Mouse (Mus musculus): ENCODE measurements around the gene Il1rn.

Il1rn gene

DNA sequence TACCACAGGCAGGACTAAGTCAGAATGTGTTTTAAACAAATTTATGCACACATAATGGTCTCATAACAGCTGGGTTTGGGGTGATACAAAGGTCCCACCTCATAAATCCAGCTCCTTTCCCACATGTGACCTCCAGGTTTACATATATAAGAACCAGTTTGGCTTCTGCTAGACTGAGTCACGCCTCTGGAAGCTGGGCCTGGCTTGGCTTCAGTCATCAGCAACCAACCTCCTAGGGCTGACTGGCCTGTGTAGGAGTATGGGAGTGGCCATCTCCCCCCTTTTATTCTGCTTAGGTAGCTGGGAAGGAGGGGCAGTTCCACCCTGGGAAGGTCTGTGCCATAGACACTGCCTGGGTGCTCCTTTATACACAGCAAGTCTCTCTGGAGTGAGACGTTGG, at the start of gene Il1rn:
Il1rn (plus strand) TSS at position 309 of the 400 bp plus-strand sequence.
- no peak for DNase-seq (ENCODE audit: low spot score)

DNA sequence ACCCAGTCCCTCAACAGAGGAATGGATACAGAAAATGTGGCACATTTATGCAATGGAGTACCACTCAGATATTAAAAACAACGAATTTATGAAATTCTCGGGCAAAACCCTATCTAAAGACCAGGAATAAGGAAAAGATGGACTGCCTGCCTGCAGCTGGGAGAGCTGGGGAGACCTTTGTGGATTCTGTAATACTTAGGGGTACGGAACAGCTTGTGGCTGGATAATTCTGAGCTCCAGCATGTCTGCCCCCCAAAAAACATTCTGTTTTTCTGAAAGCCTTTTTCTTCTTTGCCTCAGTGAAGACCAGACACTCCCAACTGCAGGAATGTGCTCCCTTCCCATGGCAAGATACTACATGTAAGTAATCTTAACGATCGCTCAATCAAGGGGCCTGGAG, 45.8 kb upstream of the Il1rn start, which contains the start of gene Il1f10:
Il1f10 (plus strand) TSS at position 301 of the 400 bp plus-strand sequence.
- DNase-seq (ENCODE audit: low spot score), result no peak

DNA sequence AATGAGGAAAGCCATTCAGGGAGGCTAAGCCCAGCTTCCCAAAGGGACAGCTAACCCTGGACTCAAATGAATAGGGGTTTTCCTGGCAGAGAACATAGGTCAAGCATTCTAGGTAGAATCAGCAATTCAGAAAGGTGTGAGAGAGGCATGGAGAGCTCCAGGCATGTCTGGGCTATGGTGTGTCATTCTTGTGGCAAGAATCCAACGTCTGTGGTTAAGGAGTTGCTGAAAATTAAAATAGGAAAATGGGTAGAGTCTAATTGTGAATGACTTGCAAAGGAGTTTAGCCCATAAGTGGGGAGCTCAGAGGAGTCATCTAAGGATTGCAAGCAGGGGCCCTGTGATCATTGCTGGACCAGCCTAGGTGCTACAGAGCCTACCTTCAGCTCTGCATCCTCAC, 42.0 kb upstream of the Il1rn start:
- DNase-seq (ENCODE audit: low spot score), result no peak

DNA sequence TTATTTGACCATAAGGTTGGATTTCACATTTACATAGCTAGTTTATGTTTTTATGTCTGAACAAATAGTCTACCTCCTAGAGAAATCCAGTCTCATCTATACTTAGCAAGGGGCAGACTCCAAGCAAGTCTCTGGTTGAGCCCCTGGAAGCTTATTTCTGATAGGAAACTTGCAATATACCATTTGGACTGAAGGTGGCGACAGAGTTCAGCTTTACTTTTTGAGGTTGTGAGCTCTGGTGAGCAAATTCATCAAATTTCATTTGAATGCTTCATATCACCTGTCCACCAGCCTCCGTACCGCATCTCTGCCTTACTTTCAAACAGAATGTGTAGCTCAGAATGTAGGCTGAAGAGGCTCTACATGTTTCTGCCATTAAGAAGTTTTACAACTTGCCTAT, 39.8 kb upstream of the Il1rn start:
- DNase-seq (ENCODE audit: low spot score), result peak; percentile 77

DNA sequence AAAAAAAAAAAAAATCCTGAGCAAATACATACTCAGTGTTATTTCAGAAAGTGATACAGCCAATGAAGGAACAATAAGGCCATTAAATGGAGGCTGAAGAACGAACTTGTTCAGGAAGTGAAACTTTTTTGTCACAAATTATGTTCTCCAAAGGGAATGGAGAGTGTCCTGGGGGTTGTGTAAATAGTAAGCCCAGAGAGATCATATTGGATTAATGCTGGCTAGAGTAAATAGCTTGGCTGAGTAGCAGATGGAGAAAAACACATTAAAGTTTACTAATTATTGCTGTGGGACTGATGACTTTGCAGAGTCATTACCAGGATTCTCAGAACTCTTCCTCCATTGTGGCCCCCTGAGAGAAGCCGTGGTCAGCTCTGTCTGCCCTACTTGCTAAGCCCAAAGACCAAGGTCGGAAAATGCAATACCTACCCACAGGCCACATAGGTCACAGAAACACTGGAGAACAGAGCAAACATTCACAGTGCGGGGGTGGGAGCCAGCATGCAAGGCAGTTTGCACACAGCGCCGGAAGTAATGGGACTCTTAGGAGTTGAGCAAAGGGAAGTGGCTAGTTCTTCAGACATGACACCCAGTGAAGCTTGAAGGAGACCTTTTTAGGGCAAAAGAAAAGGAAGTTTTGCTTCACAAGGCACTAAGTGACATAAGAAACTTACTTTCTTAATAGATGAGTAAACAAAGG, 25.2 kb upstream of the Il1rn start:
- no peak for DNase-seq (ENCODE audit: low spot score)

DNA sequence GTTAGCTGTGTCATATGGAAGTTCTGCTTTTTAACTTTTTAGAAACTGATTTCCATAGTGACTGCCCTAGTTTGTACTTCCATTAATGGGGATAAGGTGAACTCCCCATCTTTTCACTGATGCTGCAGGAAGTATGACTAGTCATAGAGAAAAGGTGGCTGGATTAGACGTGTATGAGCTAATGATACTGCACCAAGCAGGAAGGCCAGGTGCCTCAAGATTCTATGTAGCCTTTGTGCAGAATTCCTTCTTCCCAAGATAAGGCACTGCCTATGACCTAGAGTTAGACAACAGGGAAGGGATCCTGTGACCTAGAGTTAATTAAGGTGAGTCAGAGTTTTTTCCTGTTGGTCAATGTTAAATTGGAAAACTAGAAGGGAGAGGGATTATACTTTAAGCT, 19.7 kb upstream of the Il1rn start:
- DNase-seq (ENCODE audit: low spot score), result no peak

DNA sequence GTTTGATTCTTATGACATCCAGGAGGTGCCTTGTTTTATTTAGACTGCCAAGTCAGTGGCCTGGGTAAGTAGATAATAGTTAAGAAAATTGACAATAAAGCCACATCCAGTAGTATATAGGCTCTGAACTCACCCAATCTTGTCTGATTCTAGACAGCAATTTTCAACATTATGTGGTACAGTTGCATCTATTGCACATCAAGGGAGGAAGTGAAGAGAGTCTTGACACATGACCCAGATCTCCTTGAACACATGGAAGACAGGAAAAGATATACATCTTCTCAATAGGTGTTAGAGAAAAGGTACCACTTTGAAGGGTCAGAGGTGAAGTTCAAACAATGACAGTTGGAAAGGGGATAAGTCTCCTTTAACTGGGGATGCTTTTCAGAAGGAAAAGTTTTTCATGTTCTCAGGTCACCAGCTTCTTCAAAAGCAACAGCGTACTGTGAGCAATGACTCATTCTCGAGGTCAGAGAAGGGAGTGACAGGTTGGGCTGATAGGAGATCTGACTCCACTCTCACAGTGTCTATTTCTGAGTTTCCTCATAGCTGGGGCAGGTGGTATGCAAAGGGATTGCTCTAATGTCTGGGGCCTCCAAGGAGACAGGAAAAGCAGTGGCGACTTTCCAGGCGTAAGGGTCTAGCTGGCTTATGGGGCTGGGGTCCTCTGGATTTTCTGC, 18.6 kb upstream of the Il1rn start:
- no peak for DNase-seq (ENCODE audit: low spot score)

DNA sequence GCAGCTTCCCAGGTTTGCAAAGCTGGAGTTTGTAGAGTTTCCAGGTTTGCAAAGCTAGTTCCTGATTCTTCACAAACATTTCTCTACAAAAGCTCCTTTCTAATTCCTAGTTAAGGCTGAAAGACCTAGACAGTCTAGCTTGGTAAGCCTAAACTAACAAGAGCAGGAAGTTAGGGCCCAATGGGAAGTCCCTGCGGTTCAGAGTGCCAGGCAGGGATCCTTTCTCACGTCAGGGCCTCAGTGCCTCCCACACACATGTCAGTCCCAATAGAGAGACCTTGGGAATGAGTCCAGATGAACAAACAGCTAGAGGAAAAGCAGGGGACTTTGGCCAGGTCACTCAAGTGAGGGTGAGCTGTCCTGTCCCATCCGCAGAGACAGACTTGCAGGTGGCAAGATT, 1.3 kb upstream of the Il1rn start:
- no peak for DNase-seq (ENCODE audit: low spot score)

DNA sequence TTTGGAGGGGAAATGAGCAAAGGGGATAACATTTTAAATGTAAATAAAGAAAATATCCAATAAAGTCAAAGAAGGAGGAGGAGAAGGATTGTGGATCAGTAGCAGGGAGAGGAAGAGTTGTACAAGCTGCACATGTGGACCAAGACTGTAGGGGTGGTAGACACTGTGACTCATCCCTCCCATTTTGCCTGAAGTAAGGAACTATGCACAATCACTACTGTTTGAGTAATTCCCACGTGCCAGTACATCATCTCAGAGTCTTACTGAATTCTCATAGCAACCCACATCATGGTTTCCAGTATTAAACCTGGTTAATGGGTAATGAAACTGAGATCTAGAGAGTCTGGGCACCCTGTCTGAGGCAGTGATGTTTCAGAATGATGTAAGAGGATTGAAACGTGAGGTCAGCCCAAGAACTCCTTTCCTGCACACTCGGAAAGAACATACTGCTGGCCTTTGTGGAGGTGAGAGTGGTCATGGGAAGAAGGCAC, 4.8 kb downstream of the Il1rn start:
- DNase-seq (ENCODE audit: low spot score), result no peak

DNA sequence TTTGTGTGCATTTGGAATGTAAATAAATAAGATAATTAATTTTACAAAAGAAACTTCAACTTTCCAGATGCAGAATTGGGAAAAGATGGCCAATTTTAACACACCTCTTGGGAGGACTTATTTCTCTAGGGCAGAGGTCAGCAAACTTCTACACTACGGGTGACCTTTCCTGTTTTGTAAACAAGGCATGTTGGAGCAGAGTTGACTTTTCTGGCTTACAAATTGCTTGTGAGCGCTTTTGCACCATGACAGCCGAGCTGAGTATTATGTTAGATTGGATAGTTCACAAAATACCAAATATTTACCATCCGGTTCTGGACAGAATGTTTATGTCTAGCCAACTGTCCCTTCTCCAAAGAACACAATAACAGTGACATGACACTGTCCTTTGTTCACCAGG, 8.0 kb downstream of the Il1rn start:
- no peak for DNase-seq (ENCODE audit: low spot score)

DNA sequence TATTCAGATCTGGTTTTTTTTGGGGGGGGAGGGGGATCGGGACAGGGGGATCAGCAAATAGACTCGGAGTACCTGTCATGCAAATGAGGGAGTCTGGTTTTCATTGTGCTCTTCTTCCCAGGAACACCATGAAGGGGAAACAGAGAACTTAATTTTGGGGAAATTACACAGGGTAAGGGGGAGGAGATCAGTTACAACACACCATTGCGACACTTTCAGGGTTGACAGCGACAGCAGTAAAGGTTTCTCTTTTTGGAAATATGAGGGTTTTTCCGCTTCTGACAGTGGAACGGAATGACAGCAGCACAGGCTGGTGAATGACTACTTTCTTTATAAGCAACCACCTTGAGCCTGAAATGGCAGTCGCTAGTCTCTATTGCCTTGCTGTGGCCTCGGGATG, 8.4 kb downstream of the Il1rn start:
- DNase-seq (ENCODE audit: low spot score), result no peak

DNA sequence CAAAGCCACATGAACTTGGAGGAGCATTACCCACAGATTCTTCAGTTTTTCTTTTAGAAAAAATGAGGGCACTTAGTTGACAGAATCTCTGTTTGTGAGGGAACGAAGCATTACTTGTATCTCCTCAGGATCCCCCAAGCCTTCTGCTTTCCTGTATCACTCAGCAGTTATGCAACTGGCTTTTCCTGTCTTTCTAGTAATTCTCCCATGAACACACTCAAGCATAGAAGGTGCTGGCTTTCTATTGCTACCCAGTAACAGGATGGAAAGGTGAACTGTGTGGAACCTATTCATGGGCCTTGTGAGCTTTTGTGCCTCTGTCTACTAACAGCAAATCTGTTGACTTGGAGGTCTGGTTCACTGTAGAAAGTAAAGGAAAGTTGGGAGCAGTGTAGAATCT, 11.3 kb downstream of the Il1rn start:
- DNase-seq (ENCODE audit: low spot score), result no peak

DNA sequence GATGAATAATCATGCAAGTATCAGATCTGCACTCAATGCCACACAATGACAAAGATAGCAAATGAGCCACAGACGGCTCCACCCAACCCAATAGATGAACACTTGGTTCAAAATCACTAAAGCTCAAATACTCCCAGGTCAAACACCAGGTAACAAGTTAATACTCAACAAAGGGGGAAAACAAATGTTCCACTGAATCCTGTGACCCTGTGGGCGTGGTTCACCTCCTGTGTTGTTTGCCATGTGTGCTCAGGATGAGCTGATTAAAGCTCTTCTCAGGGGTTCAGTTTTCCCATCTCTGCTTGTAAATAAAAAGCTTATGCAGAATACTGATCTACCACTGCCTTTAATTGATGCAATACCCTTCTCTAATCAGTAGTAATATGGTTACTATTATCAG, 14.5 kb downstream of the Il1rn start:
- DNase-seq (ENCODE audit: low spot score), result no peak

DNA sequence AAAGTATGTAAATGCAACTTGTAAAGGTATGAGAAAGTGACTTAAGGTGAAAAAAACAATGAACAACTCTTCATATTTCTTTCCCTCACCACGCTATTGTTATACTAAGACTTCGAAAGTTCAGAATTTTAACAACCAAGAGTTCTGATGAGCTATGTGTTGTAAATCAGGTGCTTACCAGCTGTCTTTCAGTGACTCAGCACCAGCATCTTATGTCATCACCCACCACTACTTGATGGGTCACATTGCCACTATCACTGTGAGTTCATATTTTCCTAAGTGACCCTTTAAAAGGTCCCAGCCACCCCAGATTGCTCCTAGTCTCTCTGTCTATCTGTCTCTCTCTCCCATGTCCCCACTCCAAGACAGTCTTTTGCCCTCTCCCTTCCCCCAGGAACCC, 16.4 kb downstream of the Il1rn start:
- no peak for DNase-seq (ENCODE audit: low spot score)

DNA sequence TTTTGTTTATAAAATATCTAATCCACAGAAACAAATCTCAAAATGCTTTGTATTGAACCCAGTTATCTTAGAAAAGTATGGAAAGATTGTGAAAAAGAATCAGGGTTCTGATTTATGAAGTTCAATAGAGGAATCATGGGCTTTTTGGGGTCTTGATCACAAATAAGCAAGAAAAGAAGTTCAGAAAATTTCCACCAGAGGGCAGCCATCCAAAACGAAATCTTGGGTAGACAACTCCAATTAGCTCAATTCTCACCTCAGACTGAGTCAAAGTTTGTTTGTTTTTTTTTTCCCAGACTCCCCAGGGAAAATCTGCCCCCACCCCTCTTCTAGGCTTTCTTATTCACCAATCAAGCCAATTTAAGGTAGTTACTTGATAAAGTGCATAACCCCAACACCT, 21.0 kb downstream of the Il1rn start:
- DNase-seq (ENCODE audit: low spot score), result no peak

DNA sequence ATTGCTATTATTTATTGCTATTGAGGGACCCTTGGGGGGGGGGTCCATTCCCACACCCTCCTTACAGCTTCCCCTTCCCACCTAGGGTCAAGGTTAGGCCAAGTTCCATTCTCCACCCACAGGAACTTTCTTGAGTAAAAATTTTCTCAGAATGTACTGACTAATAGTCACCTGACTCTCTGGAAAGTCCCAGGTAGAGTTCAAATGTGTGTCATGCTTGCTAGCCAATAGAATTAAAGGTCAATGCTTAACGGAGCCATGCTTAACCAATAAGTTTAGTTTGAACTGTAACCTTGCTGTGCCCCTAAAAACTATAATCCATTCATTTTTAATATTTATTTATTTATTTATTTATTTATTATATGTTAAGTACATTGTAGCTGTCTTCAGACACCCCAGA, 22.7 kb downstream of the Il1rn start:
- no peak for DNase-seq (ENCODE audit: low spot score)

DNA sequence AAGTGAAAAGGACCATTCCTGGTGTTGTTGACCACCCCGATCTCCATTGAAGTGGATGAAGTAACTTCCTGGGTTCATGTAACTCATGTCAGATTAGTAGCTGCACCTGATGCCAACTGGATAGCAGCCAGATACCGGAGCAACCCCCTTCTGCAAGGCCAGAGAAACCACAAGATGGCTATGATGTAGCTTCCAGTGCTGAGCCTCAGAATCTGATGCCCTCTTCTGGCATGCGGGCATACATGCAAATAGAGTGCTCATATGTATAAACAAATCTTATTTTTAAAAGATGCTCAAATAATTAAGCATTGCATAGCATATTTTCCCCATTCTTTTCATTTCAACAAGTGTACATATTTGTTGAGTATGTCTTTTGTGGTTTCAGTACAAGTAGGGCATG, 27.2 kb downstream of the Il1rn start:
- DNase-seq (ENCODE audit: low spot score), result no peak

DNA sequence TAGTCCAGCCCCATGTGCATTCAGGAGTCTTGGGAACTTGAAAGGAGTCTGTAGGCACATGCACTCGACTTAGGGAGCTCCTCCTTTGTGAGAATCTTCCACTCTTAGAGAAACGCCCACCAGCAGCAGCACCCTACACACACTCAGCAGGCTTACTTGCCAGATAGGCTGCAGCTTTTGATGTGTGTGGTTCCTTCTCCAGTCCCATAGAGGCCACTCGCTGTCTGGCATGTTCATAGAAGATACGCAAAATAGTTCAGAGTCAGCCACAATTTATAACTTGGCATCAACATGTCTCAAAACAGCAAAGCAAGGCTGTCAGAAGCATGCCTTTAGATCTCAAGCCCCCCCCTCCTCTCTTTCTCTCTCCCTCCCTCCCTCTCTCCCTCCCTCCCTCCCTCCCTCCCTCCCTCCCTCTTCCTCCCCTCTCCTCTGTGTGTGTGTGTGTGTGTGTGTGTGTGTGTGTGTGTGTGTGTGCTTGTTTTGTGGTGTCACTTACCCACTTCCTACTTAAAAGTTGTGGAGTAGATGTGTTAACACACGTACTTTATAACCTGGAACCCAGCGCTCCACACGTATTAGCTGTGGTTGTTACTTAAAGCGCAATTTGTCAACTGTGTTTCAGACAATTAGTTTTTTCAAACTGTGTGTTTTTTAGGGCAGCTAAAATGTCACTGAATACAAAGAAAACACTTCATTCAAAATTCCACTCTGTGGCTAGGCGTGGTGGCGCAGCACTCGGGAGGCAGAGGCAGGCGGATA, 29.7 kb downstream of the Il1rn start:
- DNase-seq (ENCODE audit: low spot score), result no peak

DNA sequence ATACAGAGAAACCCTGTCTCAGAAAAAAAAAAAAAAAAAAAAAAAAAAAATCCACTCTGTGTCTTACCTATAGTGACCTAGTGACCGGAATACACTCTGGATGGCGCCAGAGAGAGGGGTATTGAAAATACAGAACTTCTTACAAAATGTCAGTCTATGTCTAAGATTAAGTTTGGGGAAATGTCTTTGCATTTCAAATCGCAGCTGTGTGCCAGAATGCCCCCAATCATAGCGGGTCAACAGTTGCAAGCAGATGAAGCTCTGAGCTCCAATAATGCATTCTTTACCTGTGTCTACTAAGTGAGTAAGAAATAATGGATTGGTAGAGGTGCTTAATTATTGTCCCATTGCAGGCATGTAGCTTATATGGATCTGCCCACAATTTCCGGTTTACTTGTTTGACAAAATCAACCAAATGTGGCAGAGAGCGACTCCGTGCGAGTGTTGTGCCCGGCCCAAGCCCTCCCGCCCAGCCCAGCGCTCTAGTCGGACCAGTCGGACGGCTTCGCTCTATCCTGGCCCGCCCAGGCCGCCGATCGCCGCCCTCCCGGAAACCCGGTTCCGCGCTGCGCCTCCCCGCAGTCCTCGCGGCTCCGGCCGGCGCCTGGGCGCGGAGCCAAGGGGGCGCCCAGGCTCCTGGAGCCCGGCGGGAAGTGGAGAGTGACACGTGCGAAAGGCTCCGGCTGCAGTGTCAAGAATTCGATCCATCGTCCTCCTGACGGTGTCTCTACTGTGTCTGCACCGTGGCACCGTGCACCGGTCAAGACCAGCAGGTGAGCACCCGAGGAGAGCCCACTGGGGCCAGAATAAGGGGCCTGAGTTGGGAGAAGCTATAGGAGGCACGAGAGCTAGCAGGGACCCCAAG, 30.6 kb downstream of the Il1rn start, which contains the start of gene Psd4:
Psd4 (plus strand) TSS at position 551 of the 865 bp plus-strand sequence.
- peak; percentile 54 for DNase-seq (ENCODE audit: low spot score)

DNA sequence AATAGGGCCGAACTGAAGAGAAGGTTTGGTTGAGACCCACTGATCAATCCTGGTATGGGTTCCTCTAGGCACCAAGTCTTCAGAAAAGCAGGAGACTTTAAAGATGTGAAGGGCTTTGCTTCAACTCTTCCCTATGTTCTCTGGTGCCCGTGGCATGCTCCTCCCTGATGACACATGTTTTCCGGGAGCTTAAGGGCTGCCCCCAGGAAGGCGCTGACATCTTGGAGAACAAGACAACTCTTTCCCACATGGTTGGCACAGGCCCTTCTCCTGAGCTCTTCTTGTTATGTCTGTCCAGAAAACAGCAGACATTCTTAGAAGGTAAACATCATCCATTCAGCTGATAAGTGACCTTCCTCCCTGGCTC, 31.2 kb downstream of the Il1rn start:
- no peak for DNase-seq (ENCODE audit: low spot score)

DNA sequence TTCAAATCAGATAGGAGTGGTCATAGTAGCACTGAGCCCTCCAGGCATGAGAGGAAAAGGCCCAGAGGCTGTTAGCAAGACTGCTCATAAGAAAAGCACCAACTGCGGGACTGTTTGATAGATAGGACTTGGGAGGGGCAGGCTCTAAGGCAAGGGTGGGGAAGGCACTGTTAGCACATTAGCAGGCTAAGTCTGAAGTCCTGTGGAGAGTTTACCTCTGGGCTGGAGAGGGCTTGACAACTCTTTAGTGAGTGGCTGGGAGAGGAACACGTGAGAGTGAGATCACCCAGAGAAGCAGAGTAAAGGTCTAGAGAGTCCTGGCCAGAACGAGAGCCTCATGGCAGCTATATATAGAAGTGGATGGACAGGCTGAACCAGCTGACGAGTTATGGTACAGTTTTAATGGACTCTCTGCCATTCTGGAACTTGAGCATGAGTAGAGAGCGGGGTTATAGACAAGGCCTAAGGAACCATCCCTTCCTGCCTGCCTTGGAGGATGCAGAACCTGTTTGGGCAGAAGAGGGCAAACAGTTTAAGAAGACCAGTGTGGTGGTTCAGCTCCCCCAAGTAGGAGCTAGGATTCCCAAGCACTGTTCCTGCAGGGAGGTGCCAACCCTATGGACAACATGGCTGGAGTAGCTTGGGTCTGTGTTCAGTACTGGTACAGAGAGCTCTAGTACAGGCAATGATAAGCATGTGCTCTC, 42.2 kb downstream of the Il1rn start:
- DNase-seq (ENCODE audit: low spot score), result no peak

Measured in embryo, embryonic 10 days (tissue).